Mouse (Mus musculus) adrenal gland, adult (tissue): ENCODE data around the gene Lrrc75b.

ENCODE experiments used
- DNase-seq, 2 experiments: peaks; one replicate each; pipeline ENCODE4 v3.0.0; 2022 to 2023; ENCODE audit warnings: low spot score in 1 of 2; ENCODE audit not compliant: inconsistent age in 2 of 2

Gene Lrrc75b

GRCm38 (mm10) chr10:75559676-75560548 is at the start of gene Lrrc75b:
Lrrc75b (minus strand) TSS chr10:75560330.
- DNase-seq, result peak; percentile 47 to 83

DNA sequence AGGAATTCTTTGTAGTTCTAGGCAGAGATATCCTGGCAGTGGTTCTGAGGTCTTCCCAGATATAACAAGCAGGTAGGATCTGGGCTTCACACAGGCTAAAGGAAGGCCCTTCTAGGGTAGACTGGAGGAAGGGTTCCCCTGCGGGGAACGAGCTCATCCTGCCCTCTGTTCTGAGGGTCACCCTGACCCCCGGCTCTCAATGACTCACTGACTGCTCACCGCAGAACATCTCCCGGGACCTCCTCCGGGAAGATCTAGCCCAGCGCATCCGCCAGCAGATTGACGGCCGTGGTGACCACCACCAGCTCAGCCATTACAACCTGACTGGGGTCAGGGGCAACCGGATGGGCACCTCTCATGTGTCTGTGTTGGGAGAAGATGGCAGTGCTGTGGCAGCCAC is 48.8 kb upstream of the Lrrc75b start:
- peak in 1 of 2 experiments; percentile 64 for DNase-seq

- DNase-seq, result no peak
Measured at GRCm38 (mm10) chr10:75607253-75607652, 47.1 kb upstream of the Lrrc75b start.

- DNase-seq, result peak in 1 of 2 experiments; percentile 64
Measured at GRCm38 (mm10) chr10:75605162-75605846, 45.2 kb upstream of the Lrrc75b start.

- DNase-seq, result no peak
Measured at GRCm38 (mm10) chr10:75600189-75600730, 40.1 kb upstream of the Lrrc75b start.

- peak; percentile 71 to 77 for DNase-seq
Measured at GRCm38 (mm10) chr10:75595981-75596380, 35.9 kb upstream of the Lrrc75b start.

GRCm38 (mm10) chr10:75592585-75592984 is 32.5 kb upstream of the Lrrc75b start:
- DNase-seq, result no peak

GRCm38 (mm10) chr10:75591211-75591894 is 31.2 kb upstream of the Lrrc75b start:
- peak in 1 of 2 experiments; percentile 57 for DNase-seq

DNA sequence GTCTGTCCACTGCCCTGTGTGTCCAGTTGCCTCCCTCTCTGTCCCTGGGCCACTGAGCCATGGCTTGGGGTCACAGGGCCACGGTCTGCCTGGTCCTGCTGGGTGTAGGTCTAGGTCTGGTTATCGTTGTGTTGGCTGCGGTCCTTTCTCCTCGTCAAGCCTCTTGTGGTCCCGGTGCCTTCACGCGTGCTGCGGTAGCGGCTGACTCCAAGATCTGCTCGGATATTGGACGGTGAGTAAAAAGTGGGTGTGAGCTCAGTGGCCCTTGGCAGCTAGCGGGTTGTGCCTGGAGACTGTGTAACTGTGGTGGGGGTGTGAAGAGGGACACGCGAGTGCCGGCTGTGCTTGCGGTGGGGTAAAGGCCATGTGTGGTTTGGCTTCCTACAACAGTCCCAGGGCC is 29.5 kb upstream of the Lrrc75b start:
- peak in 1 of 2 experiments; percentile 50 for DNase-seq

- DNase-seq, result no peak
Measured at GRCm38 (mm10) chr10:75589129-75589528, 29.0 kb upstream of the Lrrc75b start, which contains the start of gene Ggt5. Ggt5 (plus strand) TSS chr10:75589340.

- peak in 1 of 2 experiments; percentile 42 for DNase-seq
Measured at GRCm38 (mm10) chr10:75588336-75588735, 28.2 kb upstream of the Lrrc75b start.

- peak in 1 of 2 experiments; percentile 43 for DNase-seq
Measured at GRCm38 (mm10) chr10:75587781-75588180, 27.7 kb upstream of the Lrrc75b start.

DNA sequence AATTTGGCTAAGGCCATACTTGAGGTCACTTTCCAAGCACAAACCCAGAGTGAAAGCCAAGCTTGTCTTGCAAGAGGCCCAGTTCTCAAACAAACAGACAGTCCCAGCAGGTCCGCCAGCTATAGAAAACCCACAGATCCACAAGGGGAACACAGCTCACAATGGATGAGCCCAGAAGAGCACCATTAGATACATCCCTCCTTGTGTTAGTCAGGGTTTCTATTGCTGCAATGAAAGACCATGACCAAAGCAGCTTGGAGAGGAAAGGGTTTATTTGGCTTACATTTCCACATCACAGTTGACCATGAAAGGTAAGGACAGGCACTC is 26.4 kb upstream of the Lrrc75b start:
- no peak for DNase-seq

DNA sequence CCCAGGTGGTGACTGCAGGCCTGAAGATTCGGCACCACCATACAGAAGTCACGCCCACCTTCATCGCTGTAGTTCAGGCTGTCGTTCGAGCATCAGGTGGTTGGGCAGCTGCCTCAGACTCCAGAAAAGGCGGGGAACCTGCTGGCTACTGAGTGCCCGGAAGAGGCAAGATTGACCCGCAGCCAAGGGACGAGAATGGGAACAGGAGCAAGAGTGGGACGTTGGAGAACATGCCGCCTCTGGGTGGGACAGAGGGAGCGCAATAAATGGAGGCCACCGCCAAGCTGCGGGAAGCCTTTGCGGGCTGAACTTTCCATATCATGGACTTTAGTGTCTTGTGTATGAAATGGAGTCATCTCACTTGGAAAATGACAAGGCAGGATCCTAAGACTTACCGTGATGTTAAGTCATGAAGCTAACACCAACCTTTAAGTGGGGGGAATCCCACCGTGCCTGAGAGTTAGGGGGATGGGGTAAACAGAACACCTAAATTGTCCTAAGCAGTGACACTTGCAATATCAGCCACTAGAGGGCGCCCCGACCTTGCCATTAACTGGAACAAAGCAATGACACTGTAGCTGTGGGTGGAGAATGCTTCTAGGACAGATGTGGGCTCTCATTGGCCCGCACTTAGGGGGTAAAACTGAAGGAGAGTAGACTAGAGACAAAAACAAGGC is 25.9 kb upstream of the Lrrc75b start:
- DNase-seq, result peak; percentile 81 to 96

DNA sequence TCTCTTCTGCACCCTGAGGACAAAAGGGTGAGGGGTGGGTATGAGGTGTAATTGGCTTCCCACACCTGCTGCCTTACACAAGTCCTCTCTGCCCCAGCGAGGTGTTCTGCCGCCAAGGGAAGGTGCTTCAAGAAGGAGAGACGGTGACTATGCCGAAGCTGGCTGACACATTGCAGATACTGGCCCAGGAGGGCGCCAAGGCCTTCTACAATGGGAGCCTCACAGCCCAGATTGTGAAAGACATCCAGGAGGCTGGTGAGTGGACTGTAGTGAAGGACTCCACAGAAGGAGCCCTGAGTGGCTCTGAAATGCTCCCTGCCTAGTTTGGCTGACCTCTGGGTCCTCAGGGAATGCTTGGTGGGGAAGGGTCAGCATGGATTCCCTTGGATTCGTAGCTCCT is 19.0 kb upstream of the Lrrc75b start:
- DNase-seq, result peak in 1 of 2 experiments; percentile 68

- DNase-seq, result no peak
Measured at GRCm38 (mm10) chr10:75573965-75574364, 13.8 kb upstream of the Lrrc75b start.

DNA sequence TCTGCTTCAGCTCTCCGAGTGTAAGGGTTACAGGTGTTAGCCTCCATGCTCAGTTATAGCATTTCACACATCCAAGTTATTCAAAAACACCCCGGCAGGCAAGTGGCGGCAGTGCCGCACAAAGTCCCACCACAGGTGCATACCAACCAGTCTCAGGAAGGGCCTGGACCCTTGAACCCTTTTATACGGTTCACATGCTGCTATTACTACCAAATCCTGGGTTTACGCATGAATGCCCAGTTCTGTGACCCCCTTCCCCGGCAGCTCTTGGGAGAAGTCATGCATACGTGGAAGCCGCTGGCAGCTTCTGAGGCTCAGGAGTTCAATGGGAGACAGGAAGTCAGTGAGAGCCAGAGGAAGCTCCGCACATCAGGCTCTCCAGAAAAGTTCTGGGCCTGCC is 13.1 kb upstream of the Lrrc75b start:
- DNase-seq, result no peak

DNA sequence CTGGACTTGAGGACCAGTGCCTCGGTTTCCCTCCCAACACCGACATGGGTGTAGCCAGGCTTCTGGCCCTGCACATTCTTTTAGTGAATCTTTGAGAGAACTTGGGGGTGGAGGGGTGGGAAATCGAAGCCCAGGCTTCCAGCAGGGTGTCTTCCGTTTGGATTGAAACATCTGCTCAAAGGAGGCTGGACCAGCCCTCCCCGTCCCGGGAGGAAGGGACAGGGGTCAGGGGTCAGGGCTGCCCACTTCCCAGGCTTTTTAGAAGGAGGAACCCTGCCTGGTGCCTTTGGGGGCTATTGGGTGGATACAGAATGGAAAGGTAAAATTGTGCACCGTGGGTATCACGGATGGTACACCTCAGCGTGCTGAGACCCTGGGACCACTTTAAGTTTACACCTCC is 11.8 kb upstream of the Lrrc75b start:
- no peak for DNase-seq

GRCm38 (mm10) chr10:75570981-75571657 is 11.0 kb upstream of the Lrrc75b start:
- no peak for DNase-seq

GRCm38 (mm10) chr10:75568851-75569250 is 8.7 kb upstream of the Lrrc75b start:
- DNase-seq, result no peak
